Mouse (Mus musculus) MEL (cell line): ENCODE data around the gene Rbm48. TPM values are rescaled to one million over a fixed set of nuclear protein-coding genes. Genes with fewer than 3 reads are reported as not detected.

Experiments used
- DNase-seq: peaks from one replicate; pipeline ENCODE4 v3.0.0; 2011; ENCODE audit warnings: low read depth, low spot score
- H3K27ac ChIP-seq: 2 replicates; pipeline ENCODE4 v1.5.1; 2012; ENCODE audit warnings: low read depth, mild to moderate bottlenecking, control low read depth, low read length, moderate library complexity; ENCODE audit not compliant: control insufficient read depth
- H3K27me3 ChIP-seq, 2 experiments: fragments of 150-350 bp in 1 of 2; sonication (generic) in 1 of 2; 2 replicates each; pipeline ENCODE4 v1.6.1; 2012; ENCODE audit warnings: low read length in 2 of 2, mild to moderate bottlenecking in 2 of 2, improper control_type of control experiment in 1 of 2, moderate library complexity in 1 of 2; ENCODE audit not compliant: insufficient read depth in 2 of 2, control insufficient read depth in 1 of 2
- H3K36me3 ChIP-seq, 2 experiments: 2 replicates each; pipeline ENCODE4 v1.6.1; 2012 to 2014; ENCODE audit warnings: low read length in 2 of 2, improper control_type of control experiment in 1 of 2, inconsistent platforms in 1 of 2, mild to moderate bottlenecking in 1 of 2; ENCODE audit not compliant: insufficient read depth in 2 of 2, control insufficient read depth in 1 of 2
- H3K4me1 ChIP-seq, 2 experiments: fragments of 150-350 bp in 1 of 2; sonication (generic) in 1 of 2; 2 replicates each; pipeline ENCODE4 v1.6.1; 2012; ENCODE audit warnings: low read length in 2 of 2, improper control_type of control experiment in 1 of 2, mild to moderate bottlenecking in 1 of 2; ENCODE audit not compliant: insufficient read depth in 2 of 2, control insufficient read depth in 1 of 2
- H3K4me3 ChIP-seq, 2 experiments: fragments of 150-350 bp in 1 of 2; sonication (generic) in 1 of 2; 2 replicates each; pipeline ENCODE4 v1.5.1; 2012; ENCODE audit warnings: low read depth in 2 of 2, low read length in 2 of 2, mild to moderate bottlenecking in 2 of 2, moderate library complexity in 2 of 2, control low read depth in 1 of 2, improper control_type of control experiment in 1 of 2; ENCODE audit not compliant: control insufficient read depth in 1 of 2, insufficient read depth in 1 of 2
- H3K79me2 ChIP-seq: 2 replicates; pipeline ENCODE4 v1.6.1; 2012; ENCODE audit warnings: mild to moderate bottlenecking, low read length, moderate library complexity; ENCODE audit not compliant: control insufficient read depth, poor library complexity, insufficient read depth
- H3K9ac ChIP-seq: 2 replicates; pipeline ENCODE4 v1.6.1; 2012; ENCODE audit warnings: low read depth, mild to moderate bottlenecking, control low read depth, low read length, moderate library complexity; ENCODE audit not compliant: control insufficient read depth, poor library complexity, severe bottlenecking
- H3K9me3 ChIP-seq: fragments of 150-350 bp; sonication (generic); replicated peaks from 2 replicates; pipeline ENCODE4 v1.6.1; 2012; ENCODE audit warnings: mild to moderate bottlenecking, low read length, improper control_type of control experiment, moderate library complexity; ENCODE audit not compliant: insufficient read depth
- BHLHE40 ChIP-seq: IDR thresholded peaks from 2 replicates; pipeline ENCODE4 v1.6.1; 2012; ENCODE audit warnings: low read depth, mild to moderate bottlenecking, inconsistent platforms, low read length, improper control_type of control experiment, borderline replicate concordance
- CHD1 ChIP-seq: IDR thresholded peaks from 2 replicates; pipeline ENCODE4 v1.6.1; 2012; ENCODE audit warnings: low read depth, mild to moderate bottlenecking, inconsistent platforms, low read length, improper control_type of control experiment
- ELF1 ChIP-seq: IDR thresholded peaks from 2 replicates; pipeline ENCODE4 v1.6.1; 2014; ENCODE audit warnings: low read depth, mild to moderate bottlenecking, inconsistent platforms, low read length, improper control_type of control experiment, moderate library complexity
- GATA1 ChIP-seq: IDR thresholded peaks from 2 replicates; pipeline ENCODE4 v1.6.1; 2011; ENCODE audit warnings: low read depth, low read length, improper control_type of control experiment
- MAZ ChIP-seq: IDR thresholded peaks from 2 replicates; pipeline ENCODE4 v1.6.1; 2012; ENCODE audit warnings: low read depth, mild to moderate bottlenecking, inconsistent platforms, low read length, improper control_type of control experiment
- MXI1 ChIP-seq: IDR thresholded peaks from 2 replicates; pipeline ENCODE4 v1.6.1; 2011; ENCODE audit warnings: mild to moderate bottlenecking, low read depth, low read length, improper control_type of control experiment
- MYB ChIP-seq: IDR thresholded peaks from 2 replicates; pipeline ENCODE4 v1.6.1; 2011; ENCODE audit warnings: mild to moderate bottlenecking, low read depth, low read length, improper control_type of control experiment
- RCOR1 ChIP-seq: IDR thresholded peaks from 2 replicates; pipeline ENCODE4 v1.6.1; 2012; ENCODE audit warnings: low read depth, mild to moderate bottlenecking, inconsistent platforms, low read length, improper control_type of control experiment
- SMC3 ChIP-seq: IDR thresholded peaks from 2 replicates; pipeline ENCODE4 v1.6.1; 2011; ENCODE audit warnings: low read depth, low read length, improper control_type of control experiment
- UBTF ChIP-seq: IDR thresholded peaks from 2 replicates; pipeline ENCODE4 v1.6.1; 2012; ENCODE audit warnings: low read depth, mild to moderate bottlenecking, inconsistent platforms, low read length, improper control_type of control experiment, moderate library complexity, borderline replicate concordance; ENCODE audit not compliant: insufficient read depth
- USF1 ChIP-seq: IDR thresholded peaks from 2 replicates; pipeline ENCODE4 v1.6.1; 2014; ENCODE audit warnings: low read depth, mild to moderate bottlenecking, inconsistent platforms, low read length, improper control_type of control experiment, moderate library complexity
- ZKSCAN1 ChIP-seq: IDR thresholded peaks from 2 replicates; pipeline ENCODE4 v1.6.1; 2012; ENCODE audit warnings: low read depth, mild to moderate bottlenecking, inconsistent platforms, low read length, improper control_type of control experiment, moderate library complexity
- ZMIZ1 ChIP-seq: IDR thresholded peaks from 2 replicates; pipeline ENCODE4 v1.6.1; 2012; ENCODE audit warnings: low read depth, mild to moderate bottlenecking, inconsistent platforms, low read length, improper control_type of control experiment, moderate library complexity
- ZNF384 ChIP-seq: IDR thresholded peaks from 2 replicates; pipeline ENCODE4 v1.6.1; 2012; ENCODE audit warnings: low read depth, mild to moderate bottlenecking, inconsistent platforms, low read length, improper control_type of control experiment
- polyA plus RNA-seq, 2 experiments: library from polyadenylated mRNA; stranded (reverse) in 1 of 2; unstranded in 1 of 2; fragments of >175 nt in 1 of 2; fragments of >200 nt in 1 of 2; gene quantifications; 2 replicates each; pipeline versions ENCODE4 v1.2.1 to v1.2.4; 2012; ENCODE audit warnings: low replicate concordance in 2 of 2, low read depth in 1 of 2; ENCODE audit not compliant: insufficient read length in 2 of 2, insufficient read depth in 1 of 2, missing spikeins in 1 of 2
- total RNA-seq: library from RNA; depleted of rRNA; stranded (reverse); fragments of 300-350 nt; gene quantifications from 2 replicates; pipeline ENCODE4 v1.2.3, GENCODE M21; 2012

Gene Rbm48
- total and polyA plus RNA-seq, 3 experiments: 12.0 to 12.9 TPM; not detected in 1

- TF ChIP-seq BHLHE40 (no peak), ZNF384 (no peak), ELF1 (no peak), SMC3 (peak; percentile 40; the same call in 1 of the 2 replicates)
- TF ChIP-seq, all 39 proteins: peak for 17
These were observed 52.5 kb downstream of the Rbm48 start, which contains the start of gene Fam133b (continued) for GRCm38 (mm10) chr5:3543629-3544479.

- DNase-seq: no peak
- peaks cover 16 to 24% of the 10 kb centered on the region in 2 experiments for H3K4me1 ChIP-seq
These were observed 54.5 kb downstream of the Rbm48 start for GRCm38 (mm10) chr5:3541871-3542270.

GRCm38 (mm10) chr5:3538505-3539472 is 57.6 kb downstream of the Rbm48 start:
- Histone ChIP-seq H3K27me3 (no peaks in the 10 kb centered on the region), H3K4me3 (no peak overlapping the region), H3K27ac (no peak overlapping the region), H3K9me3 (no peaks in the 10 kb centered on the region), H3K36me3 (peaks cover 0 to 10% of the 10 kb centered on the region in 2 experiments; a peak in 2 of 4 replicates), H3K9ac (no peak overlapping the region), H3K4me1 (peaks cover 2 to 7% of the 10 kb centered on the region in 2 experiments; a peak in 3 of 4 replicates), H3K79me2 (peaks cover 2% of the 10 kb centered on the region)
- no peak for DNase-seq
- TF ChIP-seq ELF1 (no peak), RCOR1 (peak; percentile 80)

More at GRCm38 (mm10) chr5:3541871-3542270, 54.5 kb downstream of the Rbm48 start:
- H3K27me3 ChIP-seq: no peaks in the 10 kb centered on the region
- H3K9me3 ChIP-seq: no peaks in the 10 kb centered on the region
- H3K9ac ChIP-seq: no peak overlapping the region
- H3K27ac ChIP-seq: no peak overlapping the region
- H3K79me2 ChIP-seq: peaks cover 30% of the 10 kb centered on the region
- H3K36me3 ChIP-seq: peaks cover 4 to 29% of the 10 kb centered on the region in 2 experiments
- TF ChIP-seq ZMIZ1 (no peak), USF1 (no peak), UBTF (no peak), MXI1 (no peak), GATA1 (no peak), ZNF384 (no peak), ZKSCAN1 (no peak), MYB (no peak), MAZ (no peak), ELF1 (no peak), CHD1 (no peak)
- no peak overlapping the region for H3K4me3 ChIP-seq
